8 mouse cellular contexts compared by ENCODE assay signal in the genomic region with DNA sequence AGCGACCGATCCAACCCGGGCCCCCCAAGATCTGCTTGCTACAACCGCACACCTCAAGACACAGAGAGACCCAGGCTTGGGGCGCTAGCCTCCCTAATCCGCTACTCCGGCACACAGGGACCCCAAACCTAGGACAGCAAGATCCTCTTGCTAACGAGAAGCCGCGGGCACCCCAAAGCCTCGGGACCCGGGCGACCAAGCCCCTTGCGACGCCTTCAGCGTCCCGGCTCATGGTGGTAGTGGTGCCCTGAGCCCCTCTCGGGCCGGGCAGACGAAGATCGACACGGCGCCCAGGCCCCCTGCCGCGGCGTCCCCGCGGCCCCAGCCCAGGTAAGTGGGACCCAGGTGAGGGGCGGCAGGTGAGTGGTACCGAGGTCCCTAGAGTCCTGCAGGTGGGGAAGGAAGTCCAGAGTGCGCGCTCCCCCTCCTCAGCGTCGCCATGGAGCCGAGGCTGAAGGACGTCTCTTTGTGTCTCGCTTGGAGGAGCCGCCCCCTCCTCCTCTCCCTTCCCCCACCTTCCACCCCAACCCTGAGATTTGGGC. TPM values are rescaled to one million over a fixed set of nuclear protein-coding genes. Genes with fewer than 3 reads are reported as not detected.
DNase-seq lines count a peak whose midpoint lies in the region; ATAC-seq and TF ChIP-seq lines count a peak whose summit lies in the region.

No protein-coding gene starts in this region.

- no peaks in the 10 kb centered on the region for H3K9me3 ChIP-seq in lung, embryonic 15.5 days
- no peaks in the 10 kb centered on the region for H3K9me3 ChIP-seq in heart, postnatal 0 days (replicated peaks; ENCODE audit: control insufficient read depth, low read length)
- no peaks in the 10 kb centered on the region for H3K9me3 ChIP-seq in liver, embryonic 15.5 days (replicated peaks)

- peak overlapping the region; percentile 92 for H3K9ac ChIP-seq in lung, embryonic 15.5 days
- peak overlapping the region; percentile 66 for H3K9ac ChIP-seq in heart, postnatal 0 days (replicated peaks; ENCODE audit: low read depth, low read length)
- peak overlapping the region; percentile 59 for H3K9ac ChIP-seq in liver, embryonic 15.5 days

- no peak for TF ChIP-seq CTCF in heart, postnatal 0 days (IDR thresholded peaks at IDR 0.05; ENCODE audit: low read depth)

- peak overlapping the region; percentile 92 for H3K27ac ChIP-seq in lung, embryonic 15.5 days
- H3K27ac ChIP-seq in heart, postnatal 0 days (ENCODE audit: low read depth) = peak overlapping the region; percentile 57; the same call in 1 of the 2 replicates
- no peak overlapping the region for H3K27ac ChIP-seq in liver, embryonic 15.5 days (replicated peaks)

- no peaks in the 10 kb centered on the region for H3K27me3 ChIP-seq in lung, embryonic 15.5 days
- no peaks in the 10 kb centered on the region for H3K27me3 ChIP-seq in heart, postnatal 0 days (ENCODE audit: control insufficient read depth, insufficient read depth, low read length)
- H3K27me3 ChIP-seq in liver, embryonic 15.5 days = peaks cover 86% of the 10 kb centered on the region

- H3K4me1 ChIP-seq in lung, embryonic 15.5 days = peaks cover 34% of the 10 kb centered on the region
- peaks cover 17% of the 10 kb centered on the region for H3K4me1 ChIP-seq in heart, postnatal 0 days (ENCODE audit: control insufficient read depth, insufficient read depth)
- H3K4me1 ChIP-seq in liver, embryonic 15.5 days (replicated peaks) = peaks cover 44% of the 10 kb centered on the region

- ATAC-seq in lung, embryonic 15.5 days (ENCODE audit: borderline replicate concordance, extremely low read depth, low FRiP score, low TSS enrichment) = peak; percentile 5
- peak; percentile 3; the same call in 1 of the 2 replicates for ATAC-seq in heart, postnatal 0 days (ENCODE audit: insufficient read depth, low read depth)
- ATAC-seq in liver, embryonic 15.5 days (ENCODE audit: insufficient read depth) = no peak

- H3K36me3 ChIP-seq in lung, embryonic 15.5 days = peaks cover 3% of the 10 kb centered on the region; the same call in 1 of the 2 replicates
- no peaks in the 10 kb centered on the region for H3K36me3 ChIP-seq in heart, postnatal 0 days (replicated peaks; ENCODE audit: control insufficient read depth, insufficient read depth, low read length)
- no peaks in the 10 kb centered on the region for H3K36me3 ChIP-seq in liver, embryonic 15.5 days (replicated peaks)

- H3K4me2 ChIP-seq in lung, embryonic 15.5 days = peak overlapping the region; percentile 93
- peak overlapping the region; percentile 88 for H3K4me2 ChIP-seq in heart, postnatal 0 days (ENCODE audit: low read depth, low read length)
- peak overlapping the region; percentile 94 for H3K4me2 ChIP-seq in liver, embryonic 15.5 days

- TF ChIP-seq EP300 in heart, postnatal 0 days (IDR thresholded peaks at IDR 0.05; ENCODE audit: low read depth) = no peak

- no peak for DNase-seq in lung, postnatal 36 days
- DNase-seq in cerebellum, adult 8-10 months = peak; percentile 61
- no peak for DNase-seq in heart, postnatal 0 days (ENCODE audit: low spot score)
- DNase-seq in thymus, postnatal 14 days = peak; percentile 59
- no peak for DNase-seq in layer of hippocampus, postnatal 10 days (ENCODE audit: low spot score in 2 of 2)
- no peak for DNase-seq in gastrocnemius, postnatal 10 days

- H3K4me3 ChIP-seq in lung, embryonic 15.5 days = peak overlapping the region; percentile 92
- peak overlapping the region; percentile 68 for H3K4me3 ChIP-seq in heart, postnatal 0 days (ENCODE audit: low read depth, low read length)
- peak overlapping the region; percentile 65 for H3K4me3 ChIP-seq in liver, embryonic 15.5 days (replicated peaks)

- under 1% methylated on average over 38 of the region's 38 CpGs for WGBS in lung, embryonic 15.5 days
- WGBS in heart, postnatal 0 days = 0% methylated on average over 33 of the region's 38 CpGs
- WGBS in liver, embryonic 15.5 days (ENCODE audit: insufficient replicate concordance) = 1% methylated on average over 38 of the region's 38 CpGs

RNA-seq across cellular contexts. Expression of a gene that starts 0.4 kb away (rescaled TPM):
- polyA plus RNA-seq in lung, embryonic 15.5 days (2015; fragmentation: Nextera tagmentation; extraction: Ambion mirVana) = 28.7 and 32.3 TPM in 2 replicates
- total RNA-seq in heart, postnatal 0 days (2014; rRNA removed; ENCODE audit: low replicate concordance) = 42.0 and 48.9 TPM in 2 replicates
- 14.9 and 17.4 TPM in 2 replicates for polyA plus RNA-seq in heart, postnatal 0 days (2015; fragmentation: Nextera tagmentation; extraction: Ambion mirVana)
- 1.5 and 1.8 TPM in 2 replicates for polyA plus RNA-seq in liver, embryonic 15.5 days (2015; fragmentation: Nextera tagmentation; extraction: Ambion mirVana)
- 100 to 1,000 TPM; 190 to 192 TPM for total RNA-seq in layer of hippocampus, postnatal 10 days (2021)
- total RNA-seq in gastrocnemius, postnatal 10 days (2021) = 10 to 100 TPM; 35.2 to 38.0 TPM

Comparison
In these comparisons a context has a peak if more than half of its experiments do, and no peak if none do; other contexts are left out.
1. DNase-seq: peak in cerebellum, adult 8-10 months (single experiment) and thymus, postnatal 14 days (single experiment); none in lung, postnatal 36 days (single experiment), heart, postnatal 0 days (single experiment), layer of hippocampus, postnatal 10 days (0 of 2) and gastrocnemius, postnatal 10 days (single experiment).
2. Peak in every context shown above with its lines, with median percentiles within 50 percentile points of each other: H3K4me2 ChIP-seq, H3K4me3 ChIP-seq and H3K9ac ChIP-seq.